Mouse (Mus musculus) lung, adult 2 months (tissue): ENCODE results near the gene Mab21l3.

Source experiments
- CTCF ChIP-seq: fragments of 200-500 bp; IDR thresholded peaks from 2 replicates; pipeline ENCODE4 v1.5.1; 2011; ENCODE audit warnings: mild to moderate bottlenecking, low read length, control low read depth; ENCODE audit not compliant: insufficient read depth
- POLR2A ChIP-seq: fragments of 200-500 bp; IDR thresholded peaks from 2 replicates; pipeline ENCODE4 v1.6.1; 2011; ENCODE audit warnings: low read depth, mild to moderate bottlenecking, control low read depth, low read length, borderline replicate concordance; ENCODE audit errors: extremely low read depth

GRCm38 (mm10) chr3:101794026-101794425 is 54.7 kb downstream of the Mab21l3 start:
- TF ChIP-seq CTCF (no peak), POLR2A (no peak)
